Mouse (Mus musculus) myocyte (in vitro differentiated cells): ENCODE measurements around the gene Aebp2. TPM values are rescaled to one million over a fixed set of nuclear protein-coding genes. Genes with fewer than 3 reads are reported as not detected.

Experiments used
- H3K27me3 ChIP-seq: one replicate; pipeline ENCODE4 v1.6.1; 2011; ENCODE audit not compliant: control insufficient read depth, insufficient read depth, insufficient read length
- H3K36me3 ChIP-seq: one replicate; pipeline ENCODE4 v1.6.1; 2011; ENCODE audit not compliant: control insufficient read depth, insufficient read depth
- H3K4me2 ChIP-seq: one replicate; pipeline ENCODE4 v1.6.1; 2011; ENCODE audit warnings: low read depth, control low read depth
- H3K4me3 ChIP-seq: one replicate; pipeline ENCODE4 v1.5.1; 2011; ENCODE audit warnings: mild to moderate bottlenecking, control low read depth, moderate library complexity
- H3K79me2 ChIP-seq: one replicate; pipeline ENCODE4 v1.6.1; 2011; ENCODE audit not compliant: control insufficient read depth, insufficient read depth
- H3ac ChIP-seq: one replicate; pipeline ENCODE4 v1.6.1; 2011; ENCODE audit not compliant: control insufficient read depth, insufficient read length
- CEBPB ChIP-seq: IDR thresholded peaks from 2 replicates; pipeline ENCODE4 v1.6.1; 2011; ENCODE audit warnings: mild to moderate bottlenecking, moderate library complexity; ENCODE audit not compliant: poor library complexity, insufficient read depth, severe bottlenecking
- E2F4 ChIP-seq: IDR thresholded peaks from one replicate; pipeline ENCODE4 v1.6.1; 2011; ENCODE audit warnings: mild to moderate bottlenecking, control low read depth, moderate library complexity; ENCODE audit not compliant: insufficient read depth
- MAX ChIP-seq: IDR thresholded peaks from one replicate; pipeline ENCODE4 v1.6.1; 2011; ENCODE audit warnings: low read depth, mild to moderate bottlenecking, control low read depth
- MYOD1 ChIP-seq, 3 experiments: IDR thresholded peaks; one replicate each; pipeline ENCODE4 v1.6.1; 2011; ENCODE audit warnings: control low read depth in 2 of 3, low read depth in 2 of 3, mild to moderate bottlenecking in 2 of 3, moderate library complexity in 1 of 3; ENCODE audit not compliant: insufficient read length in 2 of 3, control insufficient read depth in 1 of 3
- MYOG ChIP-seq, 3 experiments: IDR thresholded peaks; one replicate each; pipeline ENCODE4 v1.6.1; 2011; ENCODE audit warnings: control low read depth in 2 of 3, low read depth in 2 of 3, mild to moderate bottlenecking in 2 of 3; ENCODE audit not compliant: insufficient read length in 2 of 3, control insufficient read depth in 1 of 3, insufficient read depth in 1 of 3
- POLR2A ChIP-seq: IDR thresholded peaks from one replicate; pipeline ENCODE4 v1.6.1; 2011; ENCODE audit warnings: low read depth, mild to moderate bottlenecking, control low read depth, moderate library complexity; ENCODE audit not compliant: insufficient read length
- POLR2AphosphoS2 ChIP-seq: IDR thresholded peaks from one replicate; pipeline ENCODE4 v1.6.1; 2011; ENCODE audit warnings: low read depth, control low read depth; ENCODE audit not compliant: insufficient read length
- REST ChIP-seq: IDR thresholded peaks from one replicate; pipeline ENCODE4 v1.6.1; 2011; ENCODE audit warnings: mild to moderate bottlenecking, control low read depth, moderate library complexity; ENCODE audit not compliant: insufficient read depth, insufficient read length
- SRF ChIP-seq: IDR thresholded peaks from one replicate; pipeline ENCODE4 v1.6.1; 2011; ENCODE audit warnings: low read depth; ENCODE audit not compliant: control insufficient read depth, insufficient read length
- TCF12 ChIP-seq: IDR thresholded peaks from one replicate; pipeline ENCODE4 v1.6.1; 2011; ENCODE audit warnings: mild to moderate bottlenecking, control low read depth; ENCODE audit not compliant: poor library complexity, insufficient read depth, severe bottlenecking
- TCF3 ChIP-seq: IDR thresholded peaks from one replicate; pipeline ENCODE4 v1.6.1; 2011; ENCODE audit warnings: low read depth, control low read depth; ENCODE audit not compliant: insufficient read length
- USF1 ChIP-seq: IDR thresholded peaks from one replicate; pipeline ENCODE4 v1.6.1; 2011; ENCODE audit warnings: low read depth, mild to moderate bottlenecking, control low read depth, moderate library complexity
- polyA plus RNA-seq: library from polyadenylated mRNA; unstranded; fragments of >200 nt; fragmentation: generic; extraction: Trizol; gene quantifications from one replicate; pipeline ENCODE4 v1.2.1, GENCODE M21; 2012; ENCODE audit warnings: missing spikeins

Gene Aebp2
- polyA plus RNA-seq, 1 experiment = 18.7 TPM

DNA sequence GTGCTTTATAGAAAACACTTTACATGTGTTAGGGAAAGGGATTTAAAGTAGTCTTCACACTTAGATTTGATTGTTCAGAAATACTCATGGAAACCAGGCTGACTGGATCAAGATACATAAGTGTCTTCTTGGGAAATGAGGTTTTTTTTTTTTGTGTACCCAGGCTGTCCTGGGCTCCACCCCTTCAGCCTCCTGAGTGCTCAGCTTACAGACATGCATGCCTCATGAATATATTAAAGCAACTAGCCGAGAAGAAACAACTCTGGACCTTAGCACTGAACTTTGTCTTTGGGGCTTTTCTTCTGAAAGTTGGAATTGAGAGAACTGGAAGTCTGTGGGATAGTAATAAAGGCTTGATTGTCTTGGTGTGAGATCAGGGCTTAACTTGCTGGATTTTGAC is 27.3 kb downstream of the Aebp2 start:
- H3K27me3 ChIP-seq = no peaks in the 10 kb centered on the region
- H3K36me3 ChIP-seq = peaks cover 52% of the 10 kb centered on the region
- no peak overlapping the region for H3K4me3 ChIP-seq
- H3K4me2 ChIP-seq = no peak overlapping the region
- no peak overlapping the region for H3ac ChIP-seq
- TF ChIP-seq MYOG (IDR thresholded peaks at IDR 0.05; ENCODE audit: control insufficient read depth in 1 of 3, insufficient read depth in 1 of 3, insufficient read length in 2 of 3, low read depth in 2 of 3) (no peak), MAX (no peak), USF1 (no peak), SRF (no peak), E2F4 (no peak), POLR2A (no peak), MYOD1 (IDR thresholded peaks at IDR 0.05; ENCODE audit: control insufficient read depth in 1 of 3, insufficient read length in 2 of 3, low read depth in 2 of 3) (no peak), CEBPB (no peak), TCF12 (no peak), POLR2AphosphoS2 (no peak), TCF3 (no peak)
- H3K79me2 ChIP-seq = no peaks in the 10 kb centered on the region

DNA sequence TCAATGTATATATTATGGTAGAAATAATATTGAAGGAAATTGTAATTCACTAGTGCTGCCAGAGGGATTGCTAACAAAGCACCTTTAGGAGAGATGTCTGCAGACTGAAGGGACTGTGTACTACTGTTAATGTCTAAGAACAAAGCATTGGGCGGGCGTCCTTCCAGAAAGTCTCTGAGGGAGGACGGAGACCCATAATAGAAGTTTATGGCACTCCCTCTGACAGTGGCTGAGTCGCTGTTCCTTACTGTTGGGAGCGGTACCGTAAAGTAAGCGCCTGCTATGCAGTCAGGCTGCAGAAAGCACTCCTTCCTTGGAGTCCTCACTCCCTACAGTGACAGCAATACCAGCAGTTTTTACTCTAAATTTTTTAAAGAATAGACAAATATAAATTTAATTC is 29.5 kb downstream of the Aebp2 start:
- Histone ChIP-seq H3K4me2 (no peak overlapping the region), H3K4me3 (no peak overlapping the region), H3K36me3 (peaks cover 50% of the 10 kb centered on the region), H3ac (no peak overlapping the region), H3K79me2 (no peaks in the 10 kb centered on the region), H3K27me3 (no peaks in the 10 kb centered on the region)
- TF ChIP-seq MAX (no peak), POLR2AphosphoS2 (no peak), E2F4 (no peak), MYOD1 (IDR thresholded peaks at IDR 0.05; ENCODE audit: control insufficient read depth in 1 of 3, insufficient read length in 2 of 3, low read depth in 2 of 3) (no peak), TCF3 (no peak)

DNA sequence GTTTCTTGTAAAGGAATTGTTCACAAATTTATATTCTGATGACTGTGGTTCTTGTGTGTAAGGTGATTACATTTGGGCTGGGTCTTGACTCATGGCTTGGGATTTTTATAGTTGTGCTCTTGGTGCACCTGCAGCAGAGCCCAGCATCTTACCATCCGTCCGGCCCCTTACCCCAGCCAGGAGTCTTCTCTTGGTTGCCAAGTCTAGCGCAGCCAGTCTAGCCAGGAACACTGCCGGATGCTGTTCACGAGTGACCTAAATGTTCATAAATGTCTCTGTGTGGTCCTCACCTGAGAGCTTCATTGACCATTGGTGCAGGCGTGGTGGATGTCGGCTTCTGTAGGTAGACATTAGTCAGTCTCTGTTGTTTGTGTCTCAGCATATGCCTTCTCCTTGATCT is 33.0 kb downstream of the Aebp2 start:
- H3K4me2 ChIP-seq = no peak overlapping the region
- H3K27me3 ChIP-seq = no peaks in the 10 kb centered on the region
- no peaks in the 10 kb centered on the region for H3K79me2 ChIP-seq
- no peak overlapping the region for H3ac ChIP-seq
- TF ChIP-seq MAX (no peak), POLR2A (no peak), POLR2AphosphoS2 (no peak), USF1 (no peak), TCF12 (no peak), E2F4 (no peak), MYOG (IDR thresholded peaks at IDR 0.05; ENCODE audit: control insufficient read depth in 1 of 3, insufficient read depth in 1 of 3, insufficient read length in 2 of 3, low read depth in 2 of 3) (no peak), MYOD1 (IDR thresholded peaks at IDR 0.05; ENCODE audit: control insufficient read depth in 1 of 3, insufficient read length in 2 of 3, low read depth in 2 of 3) (no peak)
- peaks cover 31% of the 10 kb centered on the region for H3K36me3 ChIP-seq
- H3K4me3 ChIP-seq = no peak overlapping the region

DNA sequence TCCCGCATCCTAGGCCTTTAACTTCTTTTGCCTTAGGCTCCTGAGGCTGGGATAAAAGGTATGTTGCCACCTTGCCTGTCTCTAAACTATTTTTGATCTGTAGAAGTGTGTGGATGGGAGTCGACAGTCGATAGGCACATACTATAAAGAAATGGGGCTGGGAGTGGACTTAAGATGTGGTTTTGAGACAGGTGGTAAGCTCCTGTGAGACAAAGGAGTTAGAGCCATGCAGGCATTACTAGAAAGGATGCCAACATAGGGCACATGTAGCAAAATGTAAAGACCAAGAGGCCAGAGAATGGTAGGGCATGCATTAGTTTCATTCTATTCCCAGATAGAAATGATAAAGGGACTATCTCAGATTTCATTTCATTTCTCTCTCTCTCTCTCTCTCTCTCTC is 34.5 kb downstream of the Aebp2 start:
- Histone ChIP-seq H3K36me3 (peaks cover 22% of the 10 kb centered on the region), H3K4me2 (no peak overlapping the region), H3ac (no peak overlapping the region), H3K27me3 (no peaks in the 10 kb centered on the region), H3K4me3 (no peak overlapping the region), H3K79me2 (no peaks in the 10 kb centered on the region)
- no peak for TF ChIP-seq USF1
- no peak for TF ChIP-seq E2F4
- TF ChIP-seq REST = no peak
- TF ChIP-seq MYOD1 (IDR thresholded peaks at IDR 0.05; ENCODE audit: control insufficient read depth in 1 of 3, insufficient read length in 2 of 3, low read depth in 2 of 3) = no peak
- no peak for TF ChIP-seq TCF12

DNA sequence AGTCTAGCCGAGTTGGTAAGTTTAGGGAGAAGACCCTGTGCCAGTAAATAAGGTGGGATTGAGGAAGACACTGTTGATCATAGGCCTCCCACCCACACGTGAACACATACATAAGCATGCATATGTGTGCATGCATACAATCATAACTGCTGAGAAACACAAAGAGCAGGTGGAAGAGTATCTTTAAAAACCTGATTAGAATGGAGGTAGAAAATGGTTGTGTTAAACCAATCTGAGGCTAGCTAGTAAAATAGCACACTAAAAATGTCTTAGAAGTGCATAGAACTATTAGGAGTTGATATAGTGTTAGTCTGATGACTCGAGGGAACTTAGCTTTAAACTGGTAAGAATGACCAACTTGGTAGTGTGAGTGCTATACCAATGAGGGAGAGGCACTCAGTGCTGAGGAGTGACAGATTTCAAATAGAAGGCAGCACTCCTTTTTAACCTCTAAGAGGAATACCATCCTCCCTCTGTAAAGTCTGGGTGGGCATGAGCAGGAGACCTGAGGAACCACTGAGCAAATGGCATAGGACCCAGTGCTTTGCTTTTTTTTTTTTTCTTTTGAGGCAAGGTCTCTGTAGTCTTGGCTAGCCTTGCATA is 35.6 kb downstream of the Aebp2 start:
- Histone ChIP-seq H3K79me2 (no peaks in the 10 kb centered on the region), H3K4me3 (no peak overlapping the region), H3K27me3 (no peaks in the 10 kb centered on the region), H3ac (no peak overlapping the region), H3K4me2 (no peak overlapping the region), H3K36me3 (peaks cover 13% of the 10 kb centered on the region)
- TF ChIP-seq MYOG (IDR thresholded peaks at IDR 0.05; ENCODE audit: control insufficient read depth in 1 of 3, insufficient read depth in 1 of 3, insufficient read length in 2 of 3, low read depth in 2 of 3) (no peak), USF1 (no peak), SRF (no peak), MAX (no peak), POLR2A (no peak), E2F4 (no peak), TCF3 (no peak), TCF12 (no peak), REST (no peak), POLR2AphosphoS2 (no peak), CEBPB (no peak), MYOD1 (IDR thresholded peaks at IDR 0.05; ENCODE audit: control insufficient read depth in 1 of 3, insufficient read length in 2 of 3, low read depth in 2 of 3) (no peak)
